Mouse (Mus musculus): ENCODE measurements around the gene Nrtn. TPM values are rescaled to one million over a fixed set of nuclear protein-coding genes. Genes with fewer than 3 reads are reported as not detected.

Gene Nrtn
- polyA plus RNA-seq, 1 experiment from 2014 or later: 9.5 TPM

DNA sequence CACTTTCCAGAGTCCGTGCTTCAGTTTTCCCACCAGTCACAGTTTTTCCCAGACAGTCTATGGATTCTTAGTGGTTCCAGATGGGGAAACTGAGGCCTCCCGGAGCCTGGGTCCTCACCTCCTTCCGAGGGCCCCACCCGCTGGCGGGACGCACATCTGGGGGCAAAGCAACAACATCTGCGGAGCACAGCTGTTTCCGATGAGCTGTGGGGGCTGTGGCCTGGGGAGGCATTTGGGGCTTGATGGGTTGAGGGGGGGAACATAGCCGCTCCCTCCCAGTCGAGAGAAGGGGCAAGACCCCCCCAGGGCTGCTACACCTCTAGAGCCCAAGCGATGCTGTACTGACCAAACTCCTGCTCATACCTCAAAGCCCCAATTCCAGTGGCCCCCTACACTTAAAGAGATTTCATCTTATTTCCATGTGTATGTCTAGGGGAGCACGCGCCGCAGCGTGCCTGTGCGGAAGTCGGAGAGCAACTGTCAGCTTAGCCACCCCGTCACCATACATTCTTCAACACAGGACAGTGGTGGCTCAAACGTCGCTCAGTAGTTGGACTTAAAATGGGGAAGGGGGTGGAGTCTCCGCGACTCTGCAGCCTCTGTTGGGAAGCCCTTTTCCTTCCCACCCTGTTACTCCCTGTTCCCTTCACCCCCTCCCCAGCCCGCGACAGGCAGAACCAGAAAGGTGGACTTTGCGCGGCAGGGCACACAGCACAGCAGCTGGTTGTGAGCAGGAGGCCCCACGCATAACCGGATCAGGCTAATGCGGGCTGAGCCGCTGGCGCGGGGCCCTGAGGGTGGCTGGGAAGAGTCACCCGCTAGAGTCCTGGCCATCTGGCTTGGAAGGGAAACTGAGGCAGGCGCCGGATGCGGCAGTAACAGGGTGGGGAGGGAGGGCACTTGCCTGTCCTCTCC lies 2.8 kb downstream of the Nrtn start:
- peaks cover 5% of the 10 kb centered on the region; the same call in 1 of the 2 replicates for H3K4me1 ChIP-seq (ENCODE audit: control insufficient read depth, insufficient read depth, low read length)
- H3K27ac ChIP-seq (ENCODE audit: low read depth, low read length): no peak overlapping the region
- no peak overlapping the region; the same call in 1 of the 2 replicates for H3K9ac ChIP-seq (ENCODE audit: low read depth, low read length)
- H3K4me2 ChIP-seq (replicated peaks; ENCODE audit: low read depth, low read length): no peak overlapping the region
- WGBS: 14% methylated on average over 36 of the region's 36 CpGs
- H3K27me3 ChIP-seq (ENCODE audit: control insufficient read depth, insufficient read depth, low read length): peaks cover 56% of the 10 kb centered on the region
- H3K9me3 ChIP-seq (ENCODE audit: control insufficient read depth, low read length): no peaks in the 10 kb centered on the region
- no peaks in the 10 kb centered on the region for H3K36me3 ChIP-seq (ENCODE audit: control insufficient read depth, insufficient read depth, low read length)
- H3K4me3 ChIP-seq (ENCODE audit: low read length): no peak overlapping the region; the same call in 1 of the 2 replicates
- ATAC-seq (ENCODE audit: low FRiP score, low TSS enrichment): no peak

- Histone ChIP-seq H3K9me3 (ENCODE audit: control insufficient read depth, low read length) (no peaks in the 10 kb centered on the region), H3K4me2 (replicated peaks; ENCODE audit: low read depth, low read length) (no peak overlapping the region), H3K27ac (ENCODE audit: low read depth, low read length) (no peak overlapping the region), H3K9ac (ENCODE audit: low read depth, low read length) (no peak overlapping the region), H3K36me3 (ENCODE audit: control insufficient read depth, insufficient read depth, low read length) (no peaks in the 10 kb centered on the region), H3K27me3 (ENCODE audit: control insufficient read depth, insufficient read depth, low read length) (peaks cover 60% of the 10 kb centered on the region), H3K4me1 (ENCODE audit: control insufficient read depth, insufficient read depth, low read length) (peaks cover 5% of the 10 kb centered on the region; the same call in 1 of the 2 replicates), H3K4me3 (ENCODE audit: low read length) (no peak overlapping the region)
- 21% methylated on average over 15 of the region's 15 CpGs for WGBS
- no peak for ATAC-seq (ENCODE audit: low FRiP score, low TSS enrichment)
Measured at GRCm38 (mm10) chr17:56753452-56753851, 3.9 kb downstream of the Nrtn start.

GRCm38 (mm10) chr17:56751404-56752072 lies 5.8 kb downstream of the Nrtn start:
- Histone ChIP-seq H3K9ac (ENCODE audit: low read depth, low read length) (no peak overlapping the region), H3K9me3 (ENCODE audit: control insufficient read depth, low read length) (no peaks in the 10 kb centered on the region), H3K4me3 (ENCODE audit: low read length) (peak overlapping the region; percentile 12), H3K27me3 (ENCODE audit: control insufficient read depth, insufficient read depth, low read length) (peaks cover 52% of the 10 kb centered on the region), H3K36me3 (ENCODE audit: control insufficient read depth, insufficient read depth, low read length) (no peaks in the 10 kb centered on the region), H3K4me2 (replicated peaks; ENCODE audit: low read depth, low read length) (peak overlapping the region; percentile 39), H3K4me1 (ENCODE audit: control insufficient read depth, insufficient read depth, low read length) (peaks cover 5% of the 10 kb centered on the region; the same call in 1 of the 2 replicates), H3K27ac (ENCODE audit: low read depth, low read length) (no peak overlapping the region)
- peak; percentile 65 for ATAC-seq (ENCODE audit: low FRiP score, low TSS enrichment)
- WGBS: 26% methylated on average over 69 of the region's 71 CpGs

DNA sequence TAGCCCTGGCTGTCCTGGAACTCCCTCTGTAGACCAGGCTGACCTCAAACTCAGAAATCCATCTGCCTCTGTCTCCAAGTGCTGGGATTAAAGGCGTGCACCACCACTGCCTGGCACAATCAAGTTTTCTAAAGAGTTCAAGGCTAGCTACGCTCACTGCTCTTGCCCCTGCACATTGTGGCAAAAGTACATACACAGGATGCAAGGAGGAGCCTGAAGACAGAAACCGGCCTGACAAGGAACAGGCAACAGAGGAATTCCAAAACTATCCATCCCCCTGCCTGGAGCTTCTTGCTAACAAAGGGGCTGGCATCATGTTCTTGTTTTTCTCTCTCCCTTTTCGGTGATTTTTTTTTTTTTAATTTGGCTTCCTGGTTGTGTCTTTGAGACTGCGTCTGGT lies 13.2 kb downstream of the Nrtn start:
- H3K4me2 ChIP-seq (replicated peaks; ENCODE audit: low read depth, low read length): no peak overlapping the region

DNA sequence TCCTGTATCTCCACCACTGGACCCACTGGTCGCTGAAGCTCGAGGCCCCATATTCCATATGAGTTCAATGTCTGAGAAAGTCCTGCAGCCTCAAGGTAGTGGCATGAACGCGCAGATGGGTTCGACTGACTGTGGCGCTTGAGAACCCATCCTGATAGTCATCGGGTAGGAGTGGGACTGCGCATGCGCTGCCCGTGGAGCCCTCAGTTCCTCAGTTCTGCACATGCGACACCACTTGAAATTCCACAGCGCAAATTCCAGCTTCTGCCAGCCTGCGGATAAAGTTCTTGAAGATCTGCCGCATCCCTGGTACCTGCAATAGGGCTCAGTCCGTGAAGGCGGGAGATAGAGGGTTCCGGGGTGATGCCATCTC lies 16.6 kb downstream of the Nrtn start:
- Histone ChIP-seq H3K27ac (ENCODE audit: low read depth, low read length) (no peak overlapping the region), H3K9me3 (ENCODE audit: control insufficient read depth, low read length) (no peaks in the 10 kb centered on the region), H3K36me3 (ENCODE audit: control insufficient read depth, insufficient read depth, low read length) (no peaks in the 10 kb centered on the region), H3K4me2 (replicated peaks; ENCODE audit: low read depth, low read length) (no peak overlapping the region), H3K9ac (ENCODE audit: low read depth, low read length) (no peak overlapping the region), H3K4me1 (ENCODE audit: control insufficient read depth, insufficient read depth, low read length) (no peaks in the 10 kb centered on the region), H3K4me3 (ENCODE audit: low read length) (no peak overlapping the region), H3K27me3 (ENCODE audit: control insufficient read depth, insufficient read depth, low read length) (no peaks in the 10 kb centered on the region)
- no peak for ATAC-seq (ENCODE audit: low FRiP score, low TSS enrichment)
- WGBS: 75% methylated on average over 17 of the region's 17 CpGs

More for the DNA sequence above, 13.2 kb downstream of the Nrtn start:
- Histone ChIP-seq H3K36me3 (ENCODE audit: control insufficient read depth, insufficient read depth, low read length) (no peaks in the 10 kb centered on the region), H3K27me3 (ENCODE audit: control insufficient read depth, insufficient read depth, low read length) (peaks cover 3% of the 10 kb centered on the region; the same call in 1 of the 2 replicates), H3K9ac (ENCODE audit: low read depth, low read length) (no peak overlapping the region), H3K4me3 (ENCODE audit: low read length) (no peak overlapping the region), H3K4me1 (ENCODE audit: control insufficient read depth, insufficient read depth, low read length) (no peaks in the 10 kb centered on the region), H3K9me3 (ENCODE audit: control insufficient read depth, low read length) (no peaks in the 10 kb centered on the region), H3K27ac (ENCODE audit: low read depth, low read length) (no peak overlapping the region)
- no peak for ATAC-seq (ENCODE audit: low FRiP score, low TSS enrichment)
- WGBS: 59% methylated on average over 5 of the region's 5 CpGs

GRCm38 (mm10) chr17:56740118-56740787 lies 17.1 kb downstream of the Nrtn start:
- H3K4me1 ChIP-seq (ENCODE audit: control insufficient read depth, insufficient read depth, low read length): no peaks in the 10 kb centered on the region
- H3K36me3 ChIP-seq (ENCODE audit: control insufficient read depth, insufficient read depth, low read length): no peaks in the 10 kb centered on the region
- WGBS: 80% methylated on average over 17 of the region's 17 CpGs
- no peak overlapping the region for H3K4me2 ChIP-seq (replicated peaks; ENCODE audit: low read depth, low read length)
- ATAC-seq (ENCODE audit: low FRiP score, low TSS enrichment): no peak
- H3K27me3 ChIP-seq (ENCODE audit: control insufficient read depth, insufficient read depth, low read length): no peaks in the 10 kb centered on the region
- no peak overlapping the region for H3K4me3 ChIP-seq (ENCODE audit: low read length)
- no peak overlapping the region for H3K27ac ChIP-seq (ENCODE audit: low read depth, low read length)
- no peak overlapping the region for H3K9ac ChIP-seq (ENCODE audit: low read depth, low read length)
- no peaks in the 10 kb centered on the region for H3K9me3 ChIP-seq (ENCODE audit: control insufficient read depth, low read length)

- no peaks in the 10 kb centered on the region for H3K9me3 ChIP-seq (ENCODE audit: control insufficient read depth, low read length)
- H3K9ac ChIP-seq (ENCODE audit: low read depth, low read length): no peak overlapping the region
- no peak overlapping the region for H3K4me2 ChIP-seq (replicated peaks; ENCODE audit: low read depth, low read length)
- H3K4me3 ChIP-seq (ENCODE audit: low read length): no peak overlapping the region
- no peaks in the 10 kb centered on the region for H3K4me1 ChIP-seq (ENCODE audit: control insufficient read depth, insufficient read depth, low read length)
- no peak for ATAC-seq (ENCODE audit: low FRiP score, low TSS enrichment)
- no peaks in the 10 kb centered on the region for H3K27me3 ChIP-seq (ENCODE audit: control insufficient read depth, insufficient read depth, low read length)
- no peak overlapping the region for H3K27ac ChIP-seq (ENCODE audit: low read depth, low read length)
- WGBS: 78% methylated on average over 10 of the region's 10 CpGs
- no peaks in the 10 kb centered on the region for H3K36me3 ChIP-seq (ENCODE audit: control insufficient read depth, insufficient read depth, low read length)
Measured at GRCm38 (mm10) chr17:56738221-56738620, 19.1 kb downstream of the Nrtn start.

- H3K4me3 ChIP-seq (ENCODE audit: low read length): no peak overlapping the region
- H3K4me1 ChIP-seq (ENCODE audit: control insufficient read depth, insufficient read depth, low read length): no peaks in the 10 kb centered on the region
- no peak overlapping the region for H3K9ac ChIP-seq (ENCODE audit: low read depth, low read length)
- H3K36me3 ChIP-seq (ENCODE audit: control insufficient read depth, insufficient read depth, low read length): no peaks in the 10 kb centered on the region
- ATAC-seq (ENCODE audit: low FRiP score, low TSS enrichment): no peak
- no peaks in the 10 kb centered on the region for H3K27me3 ChIP-seq (ENCODE audit: control insufficient read depth, insufficient read depth, low read length)
- H3K27ac ChIP-seq (ENCODE audit: low read depth, low read length): no peak overlapping the region
- no peak overlapping the region for H3K4me2 ChIP-seq (replicated peaks; ENCODE audit: low read depth, low read length)
- WGBS: 45% methylated on average over 8 of the region's 8 CpGs
- H3K9me3 ChIP-seq (ENCODE audit: control insufficient read depth, low read length): no peaks in the 10 kb centered on the region
Measured at GRCm38 (mm10) chr17:56736534-56736933, 20.8 kb downstream of the Nrtn start.

All from kidney, embryonic 14.5 days (tissue).